In the genomic region with DNA sequence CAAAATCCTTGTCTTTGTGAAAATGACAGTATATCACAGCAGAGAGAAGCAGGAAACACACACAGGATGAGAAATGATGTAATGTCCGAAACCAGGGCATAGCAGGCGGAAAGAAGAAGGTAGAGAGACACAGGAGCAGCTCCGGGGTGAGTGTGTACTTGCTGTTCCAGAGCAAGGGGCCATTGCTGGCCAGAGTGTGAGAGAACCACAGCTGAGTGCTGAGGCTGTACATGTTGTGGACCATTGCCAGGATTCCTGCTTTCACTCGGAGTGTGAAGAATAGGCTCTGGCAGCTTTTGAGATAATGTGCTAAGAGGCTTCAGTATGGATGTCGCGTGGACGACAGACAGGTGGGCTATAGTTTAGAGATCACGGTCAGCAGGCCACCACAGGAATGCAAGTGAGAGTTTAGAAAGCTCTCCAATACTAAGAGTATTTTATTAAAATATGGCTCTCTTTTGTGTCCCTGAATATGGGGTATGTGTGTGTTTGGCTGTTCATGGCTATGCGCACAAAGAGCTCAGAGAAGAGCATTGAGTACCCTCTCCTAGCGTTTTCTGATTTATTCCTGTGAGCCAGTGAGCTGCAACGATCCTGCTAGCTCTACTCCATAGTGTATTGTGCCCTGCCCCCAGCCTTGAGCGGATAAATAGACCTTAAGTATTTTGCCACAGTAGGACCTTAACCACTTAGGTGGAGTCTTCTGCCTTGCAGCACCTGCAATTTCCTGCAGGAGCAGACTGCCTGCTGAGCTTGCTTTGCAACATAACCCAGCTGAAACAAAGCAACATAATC, we compare ENCODE assay signal across 10 mouse cellular contexts.
A peak's percentile ranks its signal among the peaks of the same experiment; 100 is the strongest.
DNase-seq lines count a peak whose midpoint lies in the region; ATAC-seq lines count a peak whose summit lies in the region.
"Had no signal": no experiment of that assay in that cellular context is flagged by ENCODE, and none has a peak within 500 bp of the region (broad histone marks: within the 10 kb centered on the region; RNA-seq: fewer than 3 reads in every experiment).

No protein-coding gene starts in this region.

- H3K4me2 ChIP-seq in midbrain, embryonic 15.5 days, result no peak overlapping the region
- no peak overlapping the region for H3K4me2 ChIP-seq in midbrain, embryonic 13.5 days (replicated peaks)
- H3K4me2 ChIP-seq in heart, embryonic 15.5 days, result peak overlapping the region; percentile 45

- no peaks in the 10 kb centered on the region for H3K4me1 ChIP-seq in midbrain, embryonic 15.5 days
- H3K4me1 ChIP-seq in midbrain, embryonic 13.5 days (replicated peaks), result no peaks in the 10 kb centered on the region
- H3K4me1 ChIP-seq in heart, embryonic 15.5 days (replicated peaks), result peaks cover 20% of the 10 kb centered on the region

- H3K4me3 ChIP-seq in midbrain, embryonic 15.5 days, result no peak overlapping the region
- no peak overlapping the region for H3K4me3 ChIP-seq in midbrain, embryonic 13.5 days (replicated peaks)
- no peak overlapping the region for H3K4me3 ChIP-seq in heart, embryonic 15.5 days

- H3K27ac ChIP-seq in midbrain, embryonic 15.5 days, result no peak overlapping the region
- no peak overlapping the region for H3K27ac ChIP-seq in midbrain, embryonic 13.5 days
- peak overlapping the region; percentile 86 for H3K27ac ChIP-seq in heart, embryonic 15.5 days
- H3K27ac ChIP-seq: liver, embryonic 14.5 days had no signal

- no peak for DNase-seq in cerebellum, adult 9-10 months
- DNase-seq in right cerebral cortex, postnatal 14 days, result peak; percentile 8
- no peak for DNase-seq in spleen, postnatal 4 days (ENCODE audit: low spot score in 2 of 2)
- no peak for DNase-seq in T-cell, adult 2 months (ENCODE audit: low spot score)
- DNase-seq: adrenal gland, postnatal 25 days had no signal

- H3K9ac ChIP-seq in midbrain, embryonic 15.5 days, result no peak overlapping the region
- H3K9ac ChIP-seq in midbrain, embryonic 13.5 days (replicated peaks), result no peak overlapping the region
- no peak overlapping the region for H3K9ac ChIP-seq in heart, embryonic 15.5 days
- H3K9ac ChIP-seq: liver, embryonic 14.5 days had no signal

- peak; percentile 20; the same call in 1 of the 2 replicates for ATAC-seq in cerebellum, adult (ENCODE audit: insufficient number of reproducible peaks, low FRiP score, low TSS enrichment)
- peak; percentile 63; the same call in 1 of the 2 replicates for ATAC-seq in midbrain, embryonic 15.5 days (replicated peaks)
- no peak for ATAC-seq in midbrain, embryonic 13.5 days
- ATAC-seq in heart, embryonic 15.5 days (replicated peaks; ENCODE audit: insufficient number of reproducible peaks, insufficient read depth, low FRiP score, low read depth), result peak; percentile 91

- WGBS in midbrain, embryonic 15.5 days, result 69% methylated on average over 12 of the region's 12 CpGs
- WGBS in midbrain, embryonic 13.5 days, result 83% methylated on average over 12 of the region's 12 CpGs
- 18% methylated on average over 12 of the region's 12 CpGs for WGBS in heart, embryonic 15.5 days

- no peaks in the 10 kb centered on the region for H3K36me3 ChIP-seq in midbrain, embryonic 15.5 days (replicated peaks)
- H3K36me3 ChIP-seq in midbrain, embryonic 13.5 days, result no peaks in the 10 kb centered on the region
- no peaks in the 10 kb centered on the region for H3K36me3 ChIP-seq in heart, embryonic 15.5 days

- H3K27me3 ChIP-seq in midbrain, embryonic 15.5 days (replicated peaks), result no peaks in the 10 kb centered on the region
- H3K27me3 ChIP-seq in midbrain, embryonic 13.5 days, result no peaks in the 10 kb centered on the region
- H3K27me3 ChIP-seq in heart, embryonic 15.5 days, result no peaks in the 10 kb centered on the region

- H3K9me3 ChIP-seq in midbrain, embryonic 15.5 days, result no peaks in the 10 kb centered on the region
- H3K9me3 ChIP-seq in midbrain, embryonic 13.5 days, result no peaks in the 10 kb centered on the region
- no peaks in the 10 kb centered on the region for H3K9me3 ChIP-seq in heart, embryonic 15.5 days (replicated peaks)
